Mouse (Mus musculus) liver, embryonic 13.5 days (tissue): ENCODE measurements around the gene Adam11. TPM values are rescaled to one million over a fixed set of nuclear protein-coding genes. Genes with fewer than 3 reads are reported as not detected.

Experiments used
- ATAC-seq: fragments of 200-750 bp; cut with Nextera tagmentation; 2 replicates; pipeline ENCODE4 v1.8.0; 2017; ENCODE audit warnings: low read depth, mild to moderate bottlenecking, moderate number of reproducible peaks, moderate library complexity
- DNase-seq: peaks from one replicate; pipeline ENCODE4 v3.0.0; 2022
- H3K27ac ChIP-seq: fragments of 300-500 bp; sonication (generic); 2 replicates; pipeline ENCODE4 v1.5.1; 2015; ENCODE audit warnings: moderate library complexity, mild to moderate bottlenecking, inconsistent platforms
- H3K27me3 ChIP-seq: fragments of 300-500 bp; sonication (generic); 2 replicates; pipeline ENCODE4 v1.6.1; 2015; ENCODE audit warnings: mild to moderate bottlenecking, inconsistent platforms
- H3K36me3 ChIP-seq: fragments of 300-500 bp; sonication (generic); 2 replicates; pipeline ENCODE4 v1.6.1; 2015; ENCODE audit warnings: mild to moderate bottlenecking, inconsistent platforms
- H3K4me1 ChIP-seq: fragments of 300-500 bp; sonication (generic); replicated peaks from 2 replicates; pipeline ENCODE4 v1.6.1; 2015; ENCODE audit warnings: inconsistent platforms
- H3K4me2 ChIP-seq: fragments of 300-500 bp; sonication (generic); 2 replicates; pipeline ENCODE4 v1.6.1; 2015; ENCODE audit warnings: inconsistent platforms, mild to moderate bottlenecking, moderate library complexity
- H3K4me3 ChIP-seq: fragments of 300-500 bp; sonication (generic); replicated peaks from 2 replicates; pipeline ENCODE4 v1.5.1; 2015; ENCODE audit warnings: mild to moderate bottlenecking, inconsistent platforms
- H3K9ac ChIP-seq: fragments of 300-500 bp; sonication (generic); 2 replicates; pipeline ENCODE4 v1.6.1; 2015; ENCODE audit warnings: mild to moderate bottlenecking, inconsistent platforms
- H3K9me3 ChIP-seq: fragments of 300-500 bp; sonication (generic); replicated peaks from 2 replicates; pipeline ENCODE4 v1.6.1; 2016; ENCODE audit warnings: inconsistent platforms
- WGBS: fragments of 180-500 bp; shearing (Covaris S2); methylation state at CpG from one replicate; pipeline ENCODE4 v1.1.7; 2015; ENCODE audit not compliant: insufficient replicate concordance; 5-methylcytosine and 5-hydroxymethylcytosine counted together
- polyA plus RNA-seq: library from polyadenylated mRNA; unstranded; fragments of >200 nt; fragmentation: Nextera tagmentation; extraction: Ambion mirVana; gene quantifications from 2 replicates; pipeline ENCODE4 v1.2.1, GENCODE M21; 2015

Adam11 gene
- polyA plus RNA-seq, 1 experiment from 2014 or later: 0.28 TPM

DNA sequence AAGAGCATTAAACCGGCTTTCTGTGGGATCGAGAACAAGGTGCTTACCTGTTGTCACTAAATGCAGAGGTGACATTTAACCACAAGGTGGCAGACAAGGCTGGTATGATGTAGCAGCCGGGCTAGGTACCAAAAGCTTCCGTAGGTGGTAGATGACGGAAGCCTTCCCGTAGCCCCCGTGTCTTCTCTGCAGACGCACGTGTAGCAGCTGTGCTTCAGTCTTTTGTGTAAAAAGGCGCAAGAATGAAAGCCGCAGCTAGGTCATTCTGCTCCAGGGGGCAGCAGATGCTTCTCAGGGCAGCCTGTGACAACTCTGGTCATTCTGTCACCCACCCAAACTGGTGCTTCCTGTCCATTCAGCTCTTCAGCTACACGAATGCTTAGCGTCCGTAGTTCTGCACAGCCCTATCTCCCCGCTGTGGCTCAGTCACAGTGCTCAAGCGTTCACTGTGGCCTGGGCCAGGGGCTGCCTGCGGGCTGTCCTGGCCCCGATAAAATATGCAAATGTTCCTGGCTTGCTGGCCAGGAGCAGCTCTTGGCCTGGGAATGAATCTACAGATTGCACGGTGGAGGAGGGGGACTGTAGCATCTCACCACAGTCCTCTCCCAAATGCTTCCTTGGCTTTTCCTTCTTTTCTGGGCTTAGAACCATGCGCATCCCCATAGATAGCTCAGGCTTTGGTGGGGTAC is 21.8 kb upstream of the Adam11 start:
- Histone ChIP-seq H3K4me2 (peak overlapping the region; percentile 41), H3K9ac (no peak overlapping the region), H3K36me3 (no peaks in the 10 kb centered on the region), H3K4me3 (0 out of 2 replicates have a peak overlapping the region, but pooled peaks have one; percentile 14), H3K27ac (no peak overlapping the region), H3K27me3 (peaks cover 26% of the 10 kb centered on the region), H3K9me3 (no peaks in the 10 kb centered on the region), H3K4me1 (peaks cover 4% of the 10 kb centered on the region; the same call in 1 of the 2 replicates)
- WGBS: 7% methylated on average over 20 of the region's 20 CpGs
- ATAC-seq: no peak
- no peak for DNase-seq

GRCm38 (mm10) chr11:102740634-102741033 is 20.6 kb upstream of the Adam11 start:
- no peaks in the 10 kb centered on the region for H3K36me3 ChIP-seq
- 54% methylated on average over 11 of the region's 11 CpGs for WGBS
- H3K4me1 ChIP-seq: peaks cover 4% of the 10 kb centered on the region; the same call in 1 of the 2 replicates
- H3K4me2 ChIP-seq: no peak overlapping the region
- no peak overlapping the region for H3K9ac ChIP-seq
- H3K9me3 ChIP-seq: no peaks in the 10 kb centered on the region
- no peak for ATAC-seq
- no peak for DNase-seq
- H3K4me3 ChIP-seq: no peak overlapping the region
- peaks cover 26% of the 10 kb centered on the region for H3K27me3 ChIP-seq
- H3K27ac ChIP-seq: no peak overlapping the region

GRCm38 (mm10) chr11:102741129-102741950 is 19.9 kb upstream of the Adam11 start:
- Histone ChIP-seq H3K27me3 (peaks cover 26% of the 10 kb centered on the region), H3K4me1 (peaks cover 4% of the 10 kb centered on the region; the same call in 1 of the 2 replicates), H3K4me2 (peak overlapping the region; percentile 6; the same call in 1 of the 2 replicates), H3K27ac (no peak overlapping the region), H3K9ac (no peak overlapping the region), H3K36me3 (no peaks in the 10 kb centered on the region), H3K9me3 (no peaks in the 10 kb centered on the region), H3K4me3 (no peak overlapping the region)
- ATAC-seq (no peak), DNase-seq (no peak)
- 20% methylated on average over 22 of the region's 22 CpGs for WGBS

- Histone ChIP-seq H3K27ac (no peak overlapping the region), H3K36me3 (no peaks in the 10 kb centered on the region), H3K9me3 (no peaks in the 10 kb centered on the region), H3K4me2 (no peak overlapping the region), H3K4me1 (peaks cover 4% of the 10 kb centered on the region; the same call in 1 of the 2 replicates), H3K9ac (no peak overlapping the region), H3K27me3 (peaks cover 25% of the 10 kb centered on the region), H3K4me3 (no peak overlapping the region)
- ATAC-seq: no peak
- DNase-seq: no peak
- WGBS: 65% methylated on average over 7 of the region's 7 CpGs
Measured at GRCm38 (mm10) chr11:102742066-102742465, 19.2 kb upstream of the Adam11 start.

DNA sequence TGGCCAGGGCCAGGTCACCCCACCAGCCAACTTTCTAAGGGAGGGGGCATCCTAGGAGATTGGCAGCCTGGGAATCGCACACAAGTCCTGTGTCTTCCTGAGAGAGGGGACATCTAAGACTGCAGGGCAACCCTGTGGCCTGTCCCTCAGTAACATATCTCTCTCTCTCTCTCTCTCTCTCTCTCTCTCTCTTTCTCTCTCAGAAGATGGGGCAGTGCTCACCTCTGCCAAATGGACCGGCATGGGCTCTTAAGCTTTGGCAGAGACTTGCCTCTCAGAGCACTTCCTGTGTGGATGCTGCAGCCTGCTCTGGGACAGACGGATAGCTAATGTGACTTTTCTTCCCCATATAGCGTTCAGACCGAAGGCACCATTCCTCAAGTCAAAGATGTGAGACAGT is 18.4 kb upstream of the Adam11 start:
- Histone ChIP-seq H3K4me3 (no peak overlapping the region), H3K36me3 (no peaks in the 10 kb centered on the region), H3K27me3 (peaks cover 20% of the 10 kb centered on the region), H3K9me3 (no peaks in the 10 kb centered on the region), H3K27ac (no peak overlapping the region), H3K9ac (no peak overlapping the region), H3K4me2 (no peak overlapping the region), H3K4me1 (peaks cover 4% of the 10 kb centered on the region; the same call in 1 of the 2 replicates)
- ATAC-seq (no peak), DNase-seq (no peak)
- 66% methylated on average over 5 of the region's 5 CpGs for WGBS

- Histone ChIP-seq H3K4me2 (no peak overlapping the region), H3K36me3 (no peaks in the 10 kb centered on the region), H3K9me3 (no peaks in the 10 kb centered on the region), H3K27me3 (peaks cover 2% of the 10 kb centered on the region), H3K27ac (no peak overlapping the region), H3K4me3 (no peak overlapping the region), H3K9ac (no peak overlapping the region), H3K4me1 (peaks cover under 1% of the 10 kb centered on the region; the same call in 1 of the 2 replicates)
- WGBS: 55% methylated on average over 3 of the region's 3 CpGs
- ATAC-seq: no peak
- no peak for DNase-seq
Measured at GRCm38 (mm10) chr11:102744746-102745145, 16.5 kb upstream of the Adam11 start.

- no peak for ATAC-seq
- 34% methylated on average over 1 of the region's 1 CpGs for WGBS
- H3K27ac ChIP-seq: no peak overlapping the region
- H3K27me3 ChIP-seq: 0 out of 2 replicates have a peak, but pooled peaks cover 3% of the 10 kb centered on the region
- H3K36me3 ChIP-seq: no peaks in the 10 kb centered on the region
- H3K4me1 ChIP-seq: no peaks in the 10 kb centered on the region
- H3K4me2 ChIP-seq: no peak overlapping the region
- no peaks in the 10 kb centered on the region for H3K9me3 ChIP-seq
- DNase-seq: no peak
- no peak overlapping the region for H3K4me3 ChIP-seq
- H3K9ac ChIP-seq: no peak overlapping the region
Measured at GRCm38 (mm10) chr11:102747866-102748265, 13.4 kb upstream of the Adam11 start.

DNA sequence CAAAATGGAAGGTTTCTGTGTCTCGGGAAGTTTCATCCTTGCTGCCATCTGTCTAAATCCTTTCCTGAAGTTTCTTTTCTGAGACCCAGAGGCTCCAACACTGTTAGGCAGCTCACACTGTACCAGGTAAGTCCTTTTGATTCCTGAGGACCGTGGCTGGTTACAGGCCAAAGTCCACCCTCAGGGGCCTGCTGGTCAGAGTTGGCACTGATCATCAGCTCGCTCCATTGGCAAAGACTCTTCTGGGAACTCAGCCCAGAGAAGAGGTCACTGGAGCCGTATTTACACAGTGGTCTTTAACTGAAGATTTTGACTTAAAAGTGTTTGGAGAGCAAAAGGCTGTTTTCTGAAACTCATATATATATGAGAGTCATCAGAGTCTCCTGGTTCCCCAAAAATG is 12.9 kb upstream of the Adam11 start:
- Histone ChIP-seq H3K9ac (no peak overlapping the region), H3K27ac (no peak overlapping the region), H3K36me3 (no peaks in the 10 kb centered on the region), H3K4me3 (no peak overlapping the region), H3K27me3 (0 out of 2 replicates have a peak, but pooled peaks cover 3% of the 10 kb centered on the region), H3K4me2 (no peak overlapping the region), H3K4me1 (no peaks in the 10 kb centered on the region), H3K9me3 (no peaks in the 10 kb centered on the region)
- ATAC-seq: no peak
- 66% methylated on average over 4 of the region's 4 CpGs for WGBS
- no peak for DNase-seq

GRCm38 (mm10) chr11:102749712-102750111 is 11.5 kb upstream of the Adam11 start:
- Histone ChIP-seq H3K27me3 (0 out of 2 replicates have a peak, but pooled peaks cover 3% of the 10 kb centered on the region), H3K27ac (no peak overlapping the region), H3K9ac (no peak overlapping the region), H3K9me3 (no peaks in the 10 kb centered on the region), H3K4me3 (no peak overlapping the region), H3K36me3 (no peaks in the 10 kb centered on the region), H3K4me1 (peaks cover 7% of the 10 kb centered on the region; the same call in 1 of the 2 replicates), H3K4me2 (no peak overlapping the region)
- DNase-seq (no peak), ATAC-seq (no peak)
- 68% methylated on average over 2 of the region's 2 CpGs for WGBS

GRCm38 (mm10) chr11:102752896-102753590 is 8.2 kb upstream of the Adam11 start:
- Histone ChIP-seq H3K9me3 (no peaks in the 10 kb centered on the region), H3K9ac (no peak overlapping the region), H3K36me3 (no peaks in the 10 kb centered on the region), H3K4me2 (no peak overlapping the region), H3K4me1 (peaks cover 8% of the 10 kb centered on the region; the same call in 1 of the 2 replicates), H3K4me3 (no peak overlapping the region), H3K27ac (no peak overlapping the region), H3K27me3 (0 out of 2 replicates have a peak, but pooled peaks cover 6% of the 10 kb centered on the region)
- WGBS: 55% methylated on average over 13 of the region's 13 CpGs
- ATAC-seq (0 out of 2 replicates have a peak, but pooled peaks have one; percentile 36), DNase-seq (no peak)
